Mouse (Mus musculus) kidney, adult 11 months (tissue): ENCODE measurements around the gene Defb13.
"Not testable (repeated sequence)": the region's sequence is repeated elsewhere in the genome, so short reads cannot be mapped to it uniquely, and the experiment has no call there.

ENCODE experiments used
- DNase-seq: peaks from one replicate; pipeline ENCODE4 v3.0.0; 2022

The Defb13 gene

GRCm38 (mm10) chr8:21946462-21946861 lies at the start of gene Defb13:
Gene Defb13 (plus strand): TSS chr8:21946762.
- DNase-seq, result no peak

- peak; percentile 56 for DNase-seq
Observed at GRCm38 (mm10) chr8:21906290-21906689, 40.3 kb upstream of the Defb13 start, which contains the start of gene Defb11. Gene Defb11 (minus strand): TSS chr8:21906412.

- DNase-seq, result no peak
Observed at GRCm38 (mm10) chr8:21911931-21912330, 34.6 kb upstream of the Defb13 start.

GRCm38 (mm10) chr8:21912554-21912953 lies 34.0 kb upstream of the Defb13 start:
- no peak for DNase-seq

GRCm38 (mm10) chr8:21915625-21916024 lies 30.9 kb upstream of the Defb13 start:
- DNase-seq, result no peak

GRCm38 (mm10) chr8:21930754-21931153 lies 15.8 kb upstream of the Defb13 start:
- DNase-seq, result not testable (repeated sequence)

GRCm38 (mm10) chr8:21932610-21933009 lies 14.0 kb upstream of the Defb13 start, which contains the start of gene Defb15:
Gene Defb15 (minus strand): TSS chr8:21932710.
- DNase-seq, result no peak

- not testable (repeated sequence) for DNase-seq
Observed at GRCm38 (mm10) chr8:21938052-21938451, 8.5 kb upstream of the Defb13 start, which contains the start of gene Defb35. Gene Defb35 (plus strand): TSS chr8:21938352.

GRCm38 (mm10) chr8:21947311-21948017 lies 902 bp downstream of the Defb13 start:
- DNase-seq, result peak; percentile 7

- peak; percentile 19 for DNase-seq
Observed at GRCm38 (mm10) chr8:21955321-21955720, 8.8 kb downstream of the Defb13 start.

- no peak for DNase-seq
Observed at GRCm38 (mm10) chr8:21956336-21956735, 9.8 kb downstream of the Defb13 start.

- no peak for DNase-seq
Observed at GRCm38 (mm10) chr8:21958414-21958813, 11.9 kb downstream of the Defb13 start, which contains the start of gene Fam90a1a. Gene Fam90a1a (plus strand): TSS chr8:21958714.

- no peak for DNase-seq
Observed at GRCm38 (mm10) chr8:21966646-21967045, 20.1 kb downstream of the Defb13 start.

GRCm38 (mm10) chr8:21969475-21969874 lies 22.9 kb downstream of the Defb13 start, which contains the start of gene Ccdc70:
Gene Ccdc70 (plus strand): TSS chr8:21969775.
- DNase-seq, result no peak

- DNase-seq, result no peak
Observed at GRCm38 (mm10) chr8:21978193-21978592, 31.6 kb downstream of the Defb13 start.

GRCm38 (mm10) chr8:21981664-21982337 lies 35.2 kb downstream of the Defb13 start:
- DNase-seq, result peak; percentile 5

GRCm38 (mm10) chr8:21992184-21992583 lies 45.6 kb downstream of the Defb13 start:
- peak; percentile 26 for DNase-seq

GRCm38 (mm10) chr8:21995181-21995580 lies 48.6 kb downstream of the Defb13 start:
- no peak for DNase-seq
